Mouse (Mus musculus) MEL (cell line): ENCODE measurements around the gene Ilf2. TPM values are rescaled to one million over a fixed set of nuclear protein-coding genes. Genes with fewer than 3 reads are reported as not detected.
A peak's percentile ranks its signal among the peaks of the same experiment; 100 is the strongest.

Experiments used
- DNase-seq: peaks from one replicate; pipeline ENCODE4 v3.0.0; 2011; ENCODE audit warnings: low read depth, low spot score
- H3K27ac ChIP-seq: 2 replicates; pipeline ENCODE4 v1.5.1; 2012; ENCODE audit warnings: low read depth, mild to moderate bottlenecking, control low read depth, low read length, moderate library complexity; ENCODE audit not compliant: control insufficient read depth
- H3K27me3 ChIP-seq, 2 experiments: fragments of 150-350 bp in 1 of 2; sonication (generic) in 1 of 2; 2 replicates each; pipeline ENCODE4 v1.6.1; 2012; ENCODE audit warnings: low read length in 2 of 2, mild to moderate bottlenecking in 2 of 2, improper control_type of control experiment in 1 of 2, moderate library complexity in 1 of 2; ENCODE audit not compliant: insufficient read depth in 2 of 2, control insufficient read depth in 1 of 2
- H3K36me3 ChIP-seq, 2 experiments: 2 replicates each; pipeline ENCODE4 v1.6.1; 2012 to 2014; ENCODE audit warnings: low read length in 2 of 2, improper control_type of control experiment in 1 of 2, inconsistent platforms in 1 of 2, mild to moderate bottlenecking in 1 of 2; ENCODE audit not compliant: insufficient read depth in 2 of 2, control insufficient read depth in 1 of 2
- H3K4me1 ChIP-seq, 2 experiments: fragments of 150-350 bp in 1 of 2; sonication (generic) in 1 of 2; 2 replicates each; pipeline ENCODE4 v1.6.1; 2012; ENCODE audit warnings: low read length in 2 of 2, improper control_type of control experiment in 1 of 2, mild to moderate bottlenecking in 1 of 2; ENCODE audit not compliant: insufficient read depth in 2 of 2, control insufficient read depth in 1 of 2
- H3K4me3 ChIP-seq, 2 experiments: fragments of 150-350 bp in 1 of 2; sonication (generic) in 1 of 2; 2 replicates each; pipeline ENCODE4 v1.5.1; 2012; ENCODE audit warnings: low read depth in 2 of 2, low read length in 2 of 2, mild to moderate bottlenecking in 2 of 2, moderate library complexity in 2 of 2, control low read depth in 1 of 2, improper control_type of control experiment in 1 of 2; ENCODE audit not compliant: control insufficient read depth in 1 of 2, insufficient read depth in 1 of 2
- H3K79me2 ChIP-seq: 2 replicates; pipeline ENCODE4 v1.6.1; 2012; ENCODE audit warnings: mild to moderate bottlenecking, low read length, moderate library complexity; ENCODE audit not compliant: control insufficient read depth, poor library complexity, insufficient read depth
- H3K9ac ChIP-seq: 2 replicates; pipeline ENCODE4 v1.6.1; 2012; ENCODE audit warnings: low read depth, mild to moderate bottlenecking, control low read depth, low read length, moderate library complexity; ENCODE audit not compliant: control insufficient read depth, poor library complexity, severe bottlenecking
- H3K9me3 ChIP-seq: fragments of 150-350 bp; sonication (generic); replicated peaks from 2 replicates; pipeline ENCODE4 v1.6.1; 2012; ENCODE audit warnings: mild to moderate bottlenecking, low read length, improper control_type of control experiment, moderate library complexity; ENCODE audit not compliant: insufficient read depth
- BHLHE40 ChIP-seq: IDR thresholded peaks from 2 replicates; pipeline ENCODE4 v1.6.1; 2012; ENCODE audit warnings: low read depth, mild to moderate bottlenecking, inconsistent platforms, low read length, improper control_type of control experiment, borderline replicate concordance
- CHD1 ChIP-seq: IDR thresholded peaks from 2 replicates; pipeline ENCODE4 v1.6.1; 2012; ENCODE audit warnings: low read depth, mild to moderate bottlenecking, inconsistent platforms, low read length, improper control_type of control experiment
- CHD2 ChIP-seq: IDR thresholded peaks from 2 replicates; pipeline ENCODE4 v1.6.1; 2011; ENCODE audit warnings: low read length, improper control_type of control experiment
- CTCF ChIP-seq, 3 experiments: IDR thresholded peaks in 2 of 3; conservative IDR thresholded peaks in 1 of 3; 2 replicates each; pipeline ENCODE4 v1.5.1; 2011 to 2012; ENCODE audit warnings: low read length in 3 of 3, low read depth in 2 of 3, mild to moderate bottlenecking in 2 of 3, improper control_type of control experiment in 1 of 3, inconsistent platforms in 1 of 3, mixed read lengths in 1 of 3, moderate library complexity in 1 of 3; ENCODE audit not compliant: control insufficient read depth in 1 of 3, insufficient read depth in 1 of 3, poor library complexity in 1 of 3, severe bottlenecking in 1 of 3
- E2F4 ChIP-seq: IDR thresholded peaks from 2 replicates; pipeline ENCODE4 v1.6.1; 2011; ENCODE audit warnings: low read depth, low read length, improper control_type of control experiment, borderline replicate concordance
- ELF1 ChIP-seq: IDR thresholded peaks from 2 replicates; pipeline ENCODE4 v1.6.1; 2014; ENCODE audit warnings: low read depth, mild to moderate bottlenecking, inconsistent platforms, low read length, improper control_type of control experiment, moderate library complexity
- EP300 ChIP-seq, 2 experiments: IDR thresholded peaks; 2 replicates each; pipeline ENCODE4 v1.6.1; 2011; ENCODE audit warnings: improper control_type of control experiment in 2 of 2, low read length in 2 of 2, low read depth in 1 of 2, mild to moderate bottlenecking in 1 of 2
- ETS1 ChIP-seq: IDR thresholded peaks from 2 replicates; pipeline ENCODE4 v1.6.1; 2012; ENCODE audit warnings: low read depth, mild to moderate bottlenecking, inconsistent platforms, low read length, improper control_type of control experiment, moderate library complexity
- GABPA ChIP-seq: IDR thresholded peaks from 2 replicates; pipeline ENCODE4 v1.6.1; 2012; ENCODE audit warnings: low read depth, mild to moderate bottlenecking, inconsistent platforms, low read length, improper control_type of control experiment, moderate library complexity
- GATA1 ChIP-seq: IDR thresholded peaks from 2 replicates; pipeline ENCODE4 v1.6.1; 2011; ENCODE audit warnings: low read depth, low read length, improper control_type of control experiment
- HCFC1 ChIP-seq: IDR thresholded peaks from 2 replicates; pipeline ENCODE4 v1.6.1; 2012; ENCODE audit warnings: low read depth, mild to moderate bottlenecking, inconsistent platforms, low read length, improper control_type of control experiment, moderate library complexity
- JUND ChIP-seq: IDR thresholded peaks from 2 replicates; pipeline ENCODE4 v1.6.1; 2011; ENCODE audit warnings: low read depth, mild to moderate bottlenecking, improper control_type of control experiment, low read length
- KAT2A ChIP-seq: conservative IDR thresholded peaks from 2 replicates; pipeline ENCODE4 v1.6.1; 2012; ENCODE audit warnings: low read depth, low read length, improper control_type of control experiment, inconsistent platforms
- MAFK ChIP-seq: IDR thresholded peaks from 2 replicates; pipeline ENCODE4 v1.6.1; 2011; ENCODE audit warnings: low read depth, mild to moderate bottlenecking, low read length, improper control_type of control experiment, borderline replicate concordance
- MAX ChIP-seq: IDR thresholded peaks from 2 replicates; pipeline ENCODE4 v1.6.1; 2011; ENCODE audit warnings: low read length, improper control_type of control experiment
- MAZ ChIP-seq: IDR thresholded peaks from 2 replicates; pipeline ENCODE4 v1.6.1; 2012; ENCODE audit warnings: low read depth, mild to moderate bottlenecking, inconsistent platforms, low read length, improper control_type of control experiment
- MEF2A ChIP-seq: IDR thresholded peaks from 2 replicates; pipeline ENCODE4 v1.6.1; 2014; ENCODE audit warnings: low read depth, mild to moderate bottlenecking, inconsistent platforms, low read length, improper control_type of control experiment; ENCODE audit not compliant: poor library complexity, insufficient replicate concordance, severe bottlenecking; ENCODE audit errors: extremely low read depth
- MXI1 ChIP-seq: IDR thresholded peaks from 2 replicates; pipeline ENCODE4 v1.6.1; 2011; ENCODE audit warnings: mild to moderate bottlenecking, low read depth, low read length, improper control_type of control experiment
- MYB ChIP-seq: IDR thresholded peaks from 2 replicates; pipeline ENCODE4 v1.6.1; 2011; ENCODE audit warnings: mild to moderate bottlenecking, low read depth, low read length, improper control_type of control experiment
- MYC ChIP-seq: IDR thresholded peaks from 2 replicates; pipeline ENCODE4 v1.6.1; 2011; ENCODE audit warnings: low read depth, mild to moderate bottlenecking, low read length, improper control_type of control experiment, moderate library complexity
- NELFE ChIP-seq: IDR thresholded peaks from 2 replicates; pipeline ENCODE4 v1.6.1; 2011; ENCODE audit warnings: low read depth, low read length, improper control_type of control experiment
- NRF1 ChIP-seq: IDR thresholded peaks from 2 replicates; pipeline ENCODE4 v1.6.1; 2014; ENCODE audit warnings: low read depth, mild to moderate bottlenecking, inconsistent platforms, low read length, improper control_type of control experiment, moderate library complexity; ENCODE audit not compliant: poor library complexity, insufficient read depth, severe bottlenecking
- POLR2A ChIP-seq, 2 experiments: IDR thresholded peaks; 2 replicates each; pipeline ENCODE4 v1.6.1; 2011 to 2012; ENCODE audit warnings: low read length in 2 of 2, mild to moderate bottlenecking in 2 of 2, control low read depth in 1 of 2, improper control_type of control experiment in 1 of 2, low read depth in 1 of 2, moderate library complexity in 1 of 2; ENCODE audit not compliant: control insufficient read depth in 1 of 2, insufficient read depth in 1 of 2, poor library complexity in 1 of 2
- POLR2AphosphoS2 ChIP-seq: IDR thresholded peaks from 2 replicates; pipeline ENCODE4 v1.6.1; 2011; ENCODE audit warnings: low read length, improper control_type of control experiment
- POLR2AphosphoS5 ChIP-seq: IDR thresholded peaks from 2 replicates; pipeline ENCODE4 v1.6.1; 2012; ENCODE audit warnings: low read depth, borderline replicate concordance, mild to moderate bottlenecking, inconsistent platforms, low read length, moderate library complexity, mixed read lengths
- RAD21 ChIP-seq: IDR thresholded peaks from 2 replicates; pipeline ENCODE4 v1.6.1; 2011; ENCODE audit warnings: mild to moderate bottlenecking, low read depth, low read length, improper control_type of control experiment
- RCOR1 ChIP-seq: IDR thresholded peaks from 2 replicates; pipeline ENCODE4 v1.6.1; 2012; ENCODE audit warnings: low read depth, mild to moderate bottlenecking, inconsistent platforms, low read length, improper control_type of control experiment
- SIN3A ChIP-seq: IDR thresholded peaks from 2 replicates; pipeline ENCODE4 v1.6.1; 2012; ENCODE audit warnings: low read length, improper control_type of control experiment, inconsistent platforms
- SMC3 ChIP-seq: IDR thresholded peaks from 2 replicates; pipeline ENCODE4 v1.6.1; 2011; ENCODE audit warnings: low read depth, low read length, improper control_type of control experiment
- TAL1 ChIP-seq: IDR thresholded peaks from 2 replicates; pipeline ENCODE4 v1.6.1; 2012; ENCODE audit warnings: mild to moderate bottlenecking, inconsistent platforms, low read length, moderate library complexity, mixed read lengths
- TBP ChIP-seq: IDR thresholded peaks from 2 replicates; pipeline ENCODE4 v1.8.0; 2011; ENCODE audit warnings: low read depth, low read length, improper control_type of control experiment
- TCF12 ChIP-seq: IDR thresholded peaks from 2 replicates; pipeline ENCODE4 v1.6.1; 2014; ENCODE audit warnings: low read depth, mild to moderate bottlenecking, inconsistent platforms, low read length, improper control_type of control experiment, moderate library complexity
- USF1 ChIP-seq: IDR thresholded peaks from 2 replicates; pipeline ENCODE4 v1.6.1; 2014; ENCODE audit warnings: low read depth, mild to moderate bottlenecking, inconsistent platforms, low read length, improper control_type of control experiment, moderate library complexity
- USF2 ChIP-seq, 2 experiments: IDR thresholded peaks; 2 replicates each; pipeline ENCODE4 v1.6.1; 2011 to 2012; ENCODE audit warnings: improper control_type of control experiment in 2 of 2, low read length in 2 of 2, borderline replicate concordance in 1 of 2, inconsistent platforms in 1 of 2, low read depth in 1 of 2, mild to moderate bottlenecking in 1 of 2; ENCODE audit not compliant: insufficient read depth in 1 of 2
- ZC3H11A ChIP-seq: IDR thresholded peaks from 2 replicates; pipeline ENCODE4 v1.6.1; 2012; ENCODE audit warnings: low read depth, mild to moderate bottlenecking, inconsistent platforms, low read length, improper control_type of control experiment
- ZKSCAN1 ChIP-seq: IDR thresholded peaks from 2 replicates; pipeline ENCODE4 v1.6.1; 2012; ENCODE audit warnings: low read depth, mild to moderate bottlenecking, inconsistent platforms, low read length, improper control_type of control experiment, moderate library complexity
- ZMIZ1 ChIP-seq: IDR thresholded peaks from 2 replicates; pipeline ENCODE4 v1.6.1; 2012; ENCODE audit warnings: low read depth, mild to moderate bottlenecking, inconsistent platforms, low read length, improper control_type of control experiment, moderate library complexity
- ZNF384 ChIP-seq: IDR thresholded peaks from 2 replicates; pipeline ENCODE4 v1.6.1; 2012; ENCODE audit warnings: low read depth, mild to moderate bottlenecking, inconsistent platforms, low read length, improper control_type of control experiment
- polyA plus RNA-seq, 2 experiments: library from polyadenylated mRNA; stranded (reverse) in 1 of 2; unstranded in 1 of 2; fragments of >175 nt in 1 of 2; fragments of >200 nt in 1 of 2; gene quantifications; 2 replicates each; pipeline versions ENCODE4 v1.2.1 to v1.2.4; 2012; ENCODE audit warnings: low replicate concordance in 2 of 2, low read depth in 1 of 2; ENCODE audit not compliant: insufficient read length in 2 of 2, insufficient read depth in 1 of 2, missing spikeins in 1 of 2
- total RNA-seq: library from RNA; depleted of rRNA; stranded (reverse); fragments of 300-350 nt; gene quantifications from 2 replicates; pipeline ENCODE4 v1.2.3, GENCODE M21; 2012

Gene Ilf2
- total and polyA plus RNA-seq, 3 experiments: 107 to 223 (median 175) TPM

DNA sequence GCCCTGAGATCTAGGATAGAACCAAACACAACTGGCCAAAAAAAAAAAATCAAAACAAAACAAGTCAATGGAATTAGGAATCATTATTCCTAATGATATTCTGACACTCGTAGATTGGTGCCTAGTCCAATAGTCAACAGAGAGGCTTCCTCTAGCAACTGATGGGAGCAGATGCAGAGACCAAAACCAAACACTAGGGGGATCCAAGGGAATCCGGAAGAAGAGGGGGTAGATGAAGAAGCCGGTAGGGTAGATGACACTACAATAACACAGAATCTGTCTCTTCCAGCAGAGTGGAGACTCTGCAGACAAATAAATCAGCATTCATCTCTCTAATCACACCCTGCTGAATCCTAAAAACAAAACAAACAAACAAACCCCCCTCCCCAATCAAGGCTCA, 3.7 kb upstream of the Ilf2 start:
- H3K9ac ChIP-seq: peak overlapping the region; percentile 17
- no peaks in the 10 kb centered on the region; a peak in 1 of 4 replicates for H3K27me3 ChIP-seq
- H3K9me3 ChIP-seq: no peaks in the 10 kb centered on the region
- H3K27ac ChIP-seq: peak overlapping the region; percentile 17; the same call in 1 of the 2 replicates
- H3K79me2 ChIP-seq: peaks cover 12% of the 10 kb centered on the region
- DNase-seq: peak; percentile 92
- peaks cover 0 to 9% of the 10 kb centered on the region in 2 experiments; a peak in 3 of 4 replicates for H3K36me3 ChIP-seq
- H3K4me1 ChIP-seq: peaks cover 3 to 12% of the 10 kb centered on the region in 2 experiments; a peak in 2 of 4 replicates
- H3K4me3 ChIP-seq: peak overlapping the region; percentile 8 to 20; a peak in 2 of 4 replicates
- TF ChIP-seq ZMIZ1: no peak
- TF ChIP-seq RCOR1: no peak
- TF ChIP-seq POLR2AphosphoS2: no peak
- no peak for TF ChIP-seq CHD2
- no peak for TF ChIP-seq USF1
- peak; percentile 96 for TF ChIP-seq ELF1
- no peak for TF ChIP-seq EP300 (IDR thresholded peaks at IDR 0.05; ENCODE audit: low read depth in 1 of 2, low read length in 2 of 2)
- TF ChIP-seq GABPA: no peak
- TF ChIP-seq HCFC1: peak; percentile 51; the same call in 1 of the 2 replicates
- TF ChIP-seq ZC3H11A: no peak
- no peak for TF ChIP-seq MAX
- peak; percentile 51 to 94 (median 85) for TF ChIP-seq CTCF (IDR thresholded peaks at IDR 0.05 in 2 of 3, conservative IDR thresholded peaks at IDR 0.05 in 1 of 3; ENCODE audit: control insufficient read depth in 1 of 3, insufficient read depth in 1 of 3, low read depth in 2 of 3, low read length in 3 of 3, poor library complexity in 1 of 3, severe bottlenecking in 1 of 3)
- no peak for TF ChIP-seq TAL1
- TF ChIP-seq MAZ: no peak
- TF ChIP-seq GATA1: no peak
- TF ChIP-seq CHD1: no peak
- TF ChIP-seq NRF1: no peak
- no peak for TF ChIP-seq NELFE
- TF ChIP-seq SIN3A: peak; percentile 74
- TF ChIP-seq POLR2AphosphoS5: no peak
- TF ChIP-seq E2F4: no peak
- TF ChIP-seq ZNF384: 0 out of 2 replicates have a peak, but pooled peaks have one; percentile 27
- no peak for TF ChIP-seq MAFK
- peak; percentile 62 for TF ChIP-seq SMC3
- TF ChIP-seq JUND: no peak
- no peak for TF ChIP-seq BHLHE40
- TF ChIP-seq MYB: no peak
- no peak for TF ChIP-seq ZKSCAN1
- TF ChIP-seq MYC: 0 out of 2 replicates have a peak, but pooled peaks have one; percentile 26
- TF ChIP-seq POLR2A (IDR thresholded peaks at IDR 0.05; ENCODE audit: control insufficient read depth in 1 of 2, insufficient read depth in 1 of 2, low read depth in 1 of 2, low read length in 2 of 2, poor library complexity in 1 of 2): peak in 1 of 2 experiments; percentile 48; a peak in 1 of 4 replicates
- peak; percentile 17; the same call in 1 of the 2 replicates for TF ChIP-seq TCF12
- no peak for TF ChIP-seq MEF2A
- TF ChIP-seq TBP: peak; percentile 71
- peak; percentile 17 for TF ChIP-seq RAD21
- no peak for TF ChIP-seq MXI1
- TF ChIP-seq KAT2A: no peak
- TF ChIP-seq USF2 (IDR thresholded peaks at IDR 0.05; ENCODE audit: borderline replicate concordance in 1 of 2, insufficient read depth in 1 of 2, low read depth in 1 of 2, low read length in 2 of 2): no peak
- no peak for TF ChIP-seq ETS1
